Mouse (Mus musculus): ENCODE data around the gene Plbd1. TPM values are rescaled to one million over a fixed set of nuclear protein-coding genes. Genes with fewer than 3 reads are reported as not detected.

Plbd1 gene
- 5.2 and 7.0 TPM in 2 replicates for polyA plus RNA-seq (2015; fragmentation: Nextera tagmentation; extraction: Ambion mirVana)

- Histone ChIP-seq H3K4me2 (ENCODE audit: low read length) (peak within 1 kb of the TSS; percentile 57), H3K27me3 (ENCODE audit: insufficient read depth, low read length) (no peaks in the 10 kb centered on the region), H3K9ac (ENCODE audit: low read depth, low read length) (peak within 1 kb of the TSS; percentile 49; the same call in 1 of the 2 replicates), H3K9me3 (replicated peaks; ENCODE audit: low read length) (no peaks in the 10 kb centered on the region), H3K36me3 (ENCODE audit: insufficient read depth, low read length) (no peaks in the 10 kb centered on the region), H3K4me1 (replicated peaks; ENCODE audit: insufficient read depth, low read length) (no peaks in the 10 kb centered on the region), H3K27ac (no peak within 1 kb of the TSS), H3K4me3 (replicated peaks; ENCODE audit: low read depth, low read length) (peak within 1 kb of the TSS; percentile 23; the same call in 1 of the 2 replicates)
- DNase-seq (ENCODE audit: low spot score) (peak; percentile 25), ATAC-seq (replicated peaks; ENCODE audit: low FRiP score, low read depth) (no peak; the same call in 1 of the 2 replicates)
- WGBS, result 4% methylated on average over 19 of the region's 19 CpGs
- no peak for TF ChIP-seq CTCF (IDR thresholded peaks at IDR 0.05; ENCODE audit: low read depth)
These were observed at the start of gene Plbd1 for GRCm38 (mm10) chr6:136661706-136662016. Gene Plbd1, minus strand, starts transcription at chr6:136661928.

- TF ChIP-seq CTCF (IDR thresholded peaks at IDR 0.05; ENCODE audit: low read depth), result no peak
- no peak overlapping the region for H3K9ac ChIP-seq (ENCODE audit: low read depth, low read length)
These were observed 48.7 kb upstream of the Plbd1 start for GRCm38 (mm10) chr6:136710408-136710807.

GRCm38 (mm10) chr6:136708597-136708996 is 46.9 kb upstream of the Plbd1 start:
- Histone ChIP-seq H3K4me2 (ENCODE audit: low read length) (no peak overlapping the region), H3K27me3 (ENCODE audit: insufficient read depth, low read length) (no peaks in the 10 kb centered on the region), H3K9ac (ENCODE audit: low read depth, low read length) (no peak overlapping the region), H3K4me3 (replicated peaks; ENCODE audit: low read depth, low read length) (no peak overlapping the region), H3K36me3 (ENCODE audit: insufficient read depth, low read length) (no peaks in the 10 kb centered on the region), H3K4me1 (replicated peaks; ENCODE audit: insufficient read depth, low read length) (no peaks in the 10 kb centered on the region), H3K27ac (no peak overlapping the region), H3K9me3 (replicated peaks; ENCODE audit: low read length) (no peaks in the 10 kb centered on the region)
- WGBS, result 76% methylated on average over 6 of the region's 6 CpGs
- TF ChIP-seq CTCF (IDR thresholded peaks at IDR 0.05; ENCODE audit: low read depth), result no peak
- no peak for ATAC-seq (replicated peaks; ENCODE audit: low FRiP score, low read depth)
- DNase-seq (ENCODE audit: low spot score), result no peak

More at GRCm38 (mm10) chr6:136710408-136710807, 48.7 kb upstream of the Plbd1 start:
- Histone ChIP-seq H3K4me2 (ENCODE audit: low read length) (no peak overlapping the region), H3K27ac (no peak overlapping the region), H3K4me1 (replicated peaks; ENCODE audit: insufficient read depth, low read length) (no peaks in the 10 kb centered on the region), H3K27me3 (ENCODE audit: insufficient read depth, low read length) (no peaks in the 10 kb centered on the region), H3K9me3 (replicated peaks; ENCODE audit: low read length) (no peaks in the 10 kb centered on the region), H3K36me3 (ENCODE audit: insufficient read depth, low read length) (no peaks in the 10 kb centered on the region), H3K4me3 (replicated peaks; ENCODE audit: low read depth, low read length) (no peak overlapping the region)
- no peak for DNase-seq (ENCODE audit: low spot score)
- ATAC-seq (replicated peaks; ENCODE audit: low FRiP score, low read depth), result no peak
- 90% methylated on average over 5 of the region's 5 CpGs for WGBS

GRCm38 (mm10) chr6:136701878-136702277 is 40.1 kb upstream of the Plbd1 start:
- DNase-seq (ENCODE audit: low spot score) (no peak), ATAC-seq (replicated peaks; ENCODE audit: low FRiP score, low read depth) (no peak)
- Histone ChIP-seq H3K27ac (no peak overlapping the region), H3K9me3 (replicated peaks; ENCODE audit: low read length) (no peaks in the 10 kb centered on the region), H3K36me3 (ENCODE audit: insufficient read depth, low read length) (no peaks in the 10 kb centered on the region), H3K27me3 (ENCODE audit: insufficient read depth, low read length) (no peaks in the 10 kb centered on the region), H3K4me1 (replicated peaks; ENCODE audit: insufficient read depth, low read length) (no peaks in the 10 kb centered on the region), H3K4me2 (ENCODE audit: low read length) (no peak overlapping the region), H3K4me3 (replicated peaks; ENCODE audit: low read depth, low read length) (no peak overlapping the region), H3K9ac (ENCODE audit: low read depth, low read length) (no peak overlapping the region)
- WGBS, result 84% methylated on average over 3 of the region's 3 CpGs
- no peak for TF ChIP-seq CTCF (IDR thresholded peaks at IDR 0.05; ENCODE audit: low read depth)

- H3K27me3 ChIP-seq (ENCODE audit: insufficient read depth, low read length), result no peaks in the 10 kb centered on the region
- H3K36me3 ChIP-seq (ENCODE audit: insufficient read depth, low read length), result no peaks in the 10 kb centered on the region
- no peak overlapping the region for H3K4me2 ChIP-seq (ENCODE audit: low read length)
- 84% methylated on average over 5 of the region's 5 CpGs for WGBS
- no peak overlapping the region for H3K9ac ChIP-seq (ENCODE audit: low read depth, low read length)
- DNase-seq (ENCODE audit: low spot score) (no peak), ATAC-seq (replicated peaks; ENCODE audit: low FRiP score, low read depth) (no peak)
- no peak overlapping the region for H3K4me3 ChIP-seq (replicated peaks; ENCODE audit: low read depth, low read length)
- H3K27ac ChIP-seq, result no peak overlapping the region
- H3K4me1 ChIP-seq (replicated peaks; ENCODE audit: insufficient read depth, low read length), result no peaks in the 10 kb centered on the region
- H3K9me3 ChIP-seq (replicated peaks; ENCODE audit: low read length), result no peaks in the 10 kb centered on the region
- no peak for TF ChIP-seq CTCF (IDR thresholded peaks at IDR 0.05; ENCODE audit: low read depth)
These were observed 39.5 kb upstream of the Plbd1 start for GRCm38 (mm10) chr6:136701185-136701584.

- 93% methylated on average over 6 of the region's 6 CpGs for WGBS
- no peak overlapping the region for H3K27ac ChIP-seq
These were observed 29.6 kb upstream of the Plbd1 start for GRCm38 (mm10) chr6:136691314-136691713.

GRCm38 (mm10) chr6:136690527-136690926 is 28.8 kb upstream of the Plbd1 start:
- Histone ChIP-seq H3K4me1 (replicated peaks; ENCODE audit: insufficient read depth, low read length) (no peaks in the 10 kb centered on the region), H3K9ac (ENCODE audit: low read depth, low read length) (no peak overlapping the region), H3K36me3 (ENCODE audit: insufficient read depth, low read length) (no peaks in the 10 kb centered on the region), H3K27ac (no peak overlapping the region), H3K4me2 (ENCODE audit: low read length) (no peak overlapping the region), H3K9me3 (replicated peaks; ENCODE audit: low read length) (no peaks in the 10 kb centered on the region), H3K27me3 (ENCODE audit: insufficient read depth, low read length) (no peaks in the 10 kb centered on the region), H3K4me3 (replicated peaks; ENCODE audit: low read depth, low read length) (no peak overlapping the region)
- DNase-seq (ENCODE audit: low spot score) (no peak), ATAC-seq (replicated peaks; ENCODE audit: low FRiP score, low read depth) (no peak)
- TF ChIP-seq CTCF (IDR thresholded peaks at IDR 0.05; ENCODE audit: low read depth), result no peak
- 89% methylated on average over 5 of the region's 5 CpGs for WGBS

More at GRCm38 (mm10) chr6:136691314-136691713, 29.6 kb upstream of the Plbd1 start:
- Histone ChIP-seq H3K4me3 (replicated peaks; ENCODE audit: low read depth, low read length) (no peak overlapping the region), H3K4me1 (replicated peaks; ENCODE audit: insufficient read depth, low read length) (no peaks in the 10 kb centered on the region), H3K4me2 (ENCODE audit: low read length) (no peak overlapping the region), H3K27me3 (ENCODE audit: insufficient read depth, low read length) (no peaks in the 10 kb centered on the region), H3K9ac (ENCODE audit: low read depth, low read length) (no peak overlapping the region), H3K36me3 (ENCODE audit: insufficient read depth, low read length) (no peaks in the 10 kb centered on the region), H3K9me3 (replicated peaks; ENCODE audit: low read length) (no peaks in the 10 kb centered on the region)
- no peak for DNase-seq (ENCODE audit: low spot score)
- ATAC-seq (replicated peaks; ENCODE audit: low FRiP score, low read depth), result no peak
- peak; percentile 36; the same call in 1 of the 2 replicates for TF ChIP-seq CTCF (IDR thresholded peaks at IDR 0.05; ENCODE audit: low read depth)

Measured in kidney, postnatal 0 days (tissue).